Mouse (Mus musculus) right cerebral cortex, postnatal 14 days (tissue): ENCODE data around the gene Gm45062.

Experiments
- DNase-seq: peaks from one replicate; pipeline ENCODE4 v3.0.0; 2022

Gm45062 gene

GRCm38 (mm10) chr6:8631986-8632632 is 372.9 kb downstream of the Gm45062 start:
- no peak for DNase-seq

GRCm38 (mm10) chr6:8632701-8633100 is 373.5 kb downstream of the Gm45062 start:
- DNase-seq, result no peak

- DNase-seq, result no peak
These were observed 378.9 kb downstream of the Gm45062 start for GRCm38 (mm10) chr6:8638122-8638521.

DNA sequence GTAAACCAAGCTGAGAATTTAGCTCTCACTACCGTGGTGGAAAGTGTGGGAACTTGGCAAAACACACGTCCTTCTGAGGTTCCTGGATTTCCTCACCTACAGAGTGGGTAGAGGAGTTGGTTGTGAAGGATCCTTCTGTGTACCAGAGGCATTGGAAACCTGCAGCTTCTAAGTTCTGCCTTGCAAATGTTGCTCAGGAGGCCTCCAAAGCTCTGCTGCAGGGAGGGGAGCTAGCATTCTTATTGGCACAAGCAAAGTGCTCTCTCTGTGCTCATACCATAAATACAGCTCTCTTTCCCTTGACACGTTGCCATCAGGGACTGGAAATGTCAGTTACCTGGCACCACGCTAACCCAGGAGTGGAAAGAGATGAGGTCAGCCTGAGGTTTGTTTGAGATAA is 379.6 kb downstream of the Gm45062 start:
- DNase-seq, result no peak

- no peak for DNase-seq
These were observed 380.3 kb downstream of the Gm45062 start for GRCm38 (mm10) chr6:8639526-8639925.

DNA sequence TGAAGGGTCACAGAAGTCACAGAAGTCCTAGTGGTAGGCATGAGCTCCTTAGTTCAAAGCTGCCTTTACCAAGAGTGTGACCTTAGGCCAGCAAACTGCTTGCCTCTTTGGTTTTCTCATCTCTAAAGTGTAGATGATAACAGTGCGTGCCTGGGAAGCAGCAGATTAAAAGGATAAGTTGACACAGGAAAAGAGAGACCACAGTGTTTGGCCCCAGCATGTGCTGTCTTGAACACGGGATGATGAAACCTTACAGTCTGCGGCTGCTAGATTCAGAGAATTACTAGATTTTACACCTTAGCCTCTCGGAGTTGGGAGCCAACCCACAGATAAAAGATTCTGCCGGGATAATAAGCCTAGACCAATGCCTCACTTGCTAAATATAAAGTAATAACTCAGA is 381.6 kb downstream of the Gm45062 start:
- DNase-seq, result no peak

DNA sequence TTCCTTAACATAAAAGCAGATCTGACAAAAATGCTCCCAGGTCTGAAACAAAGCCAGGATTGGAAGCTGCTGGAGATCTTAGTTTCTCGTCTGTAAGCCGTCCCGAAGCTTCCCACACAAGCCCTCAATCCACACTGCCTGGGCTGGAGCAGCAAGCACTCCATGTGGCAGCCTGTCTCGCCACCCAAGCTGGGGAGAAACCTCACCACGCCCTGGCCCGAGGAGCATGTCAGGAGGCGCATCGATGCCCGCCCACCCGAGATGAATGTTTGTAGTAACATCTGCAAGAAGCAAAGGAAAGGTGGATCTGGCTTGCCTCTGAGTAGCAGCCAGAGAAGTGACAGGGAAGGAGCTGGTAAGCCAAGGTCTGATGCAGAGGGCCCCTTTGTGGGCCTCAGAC is 385.5 kb downstream of the Gm45062 start:
- DNase-seq, result peak; percentile 32

GRCm38 (mm10) chr6:8645708-8646107 is 386.5 kb downstream of the Gm45062 start:
- DNase-seq, result no peak
